Mouse (Mus musculus) midbrain, embryonic 16.5 days (tissue): ENCODE measurements at regions not wholly inside any gene's neighbourhood (a gene's known extent, or its start where the extent isn't known, plus 50 kb on each side); places are given as distances from the start of the nearest gene placed in this dataset.
A peak's percentile ranks its signal among the peaks of the same experiment; 100 is the strongest.
"Not testable (repeated sequence)": the region's sequence is repeated elsewhere in the genome, so short reads cannot be mapped to it uniquely, and the experiment has no call there.

Experiments
- ATAC-seq: fragments of 200-750 bp; cut with Nextera tagmentation; 2 replicates; pipeline ENCODE4 v1.8.0; 2017; ENCODE audit warnings: moderate TSS enrichment
- H3K27ac ChIP-seq: fragments of 300-500 bp; sonication (generic); 2 replicates; pipeline ENCODE4 v1.5.1; 2014; ENCODE audit warnings: mild to moderate bottlenecking, low read length, mixed read lengths
- H3K27me3 ChIP-seq: fragments of 300-500 bp; sonication (generic); 2 replicates; pipeline ENCODE4 v1.6.1; 2014; ENCODE audit warnings: low read depth, low read length, mixed read lengths; ENCODE audit not compliant: control insufficient read depth, insufficient read depth
- H3K36me3 ChIP-seq: fragments of 300-500 bp; sonication (generic); 2 replicates; pipeline ENCODE4 v1.6.1; 2014; ENCODE audit warnings: mild to moderate bottlenecking, low read length, moderate library complexity, mixed read lengths; ENCODE audit not compliant: control insufficient read depth, insufficient read depth
- H3K4me1 ChIP-seq: fragments of 300-500 bp; sonication (generic); 2 replicates; pipeline ENCODE4 v1.6.1; 2014; ENCODE audit warnings: mild to moderate bottlenecking, low read length, mixed read lengths; ENCODE audit not compliant: control insufficient read depth, insufficient read depth
- H3K4me2 ChIP-seq: fragments of 300-500 bp; sonication (generic); 2 replicates; pipeline ENCODE4 v1.6.1; 2014; ENCODE audit warnings: mild to moderate bottlenecking, low read length, mixed read lengths
- H3K4me3 ChIP-seq: fragments of 300-500 bp; sonication (generic); 2 replicates; pipeline ENCODE4 v1.5.1; 2014; ENCODE audit warnings: low read depth, mild to moderate bottlenecking, low read length, moderate library complexity, mixed read lengths
- H3K9ac ChIP-seq: fragments of 300-500 bp; sonication (generic); 2 replicates; pipeline ENCODE4 v1.6.1; 2014; ENCODE audit warnings: low read depth, low read length, mixed read lengths
- H3K9me3 ChIP-seq: fragments of 300-500 bp; sonication (generic); replicated peaks from 2 replicates; pipeline ENCODE4 v1.6.1; 2014; ENCODE audit warnings: mild to moderate bottlenecking, low read length, mixed read lengths; ENCODE audit not compliant: control insufficient read depth, poor library complexity, severe bottlenecking
- WGBS: fragments of 180-500 bp; shearing (Covaris S2); extraction: QIAGEN DNeasy Blood & Tissue Kit; methylation state at CpG from one replicate; pipeline ENCODE4 v1.1.7; 2014; 5-methylcytosine and 5-hydroxymethylcytosine counted together

- Histone ChIP-seq H3K4me1 (no peaks in the 10 kb centered on the region), H3K27me3 (no peaks in the 10 kb centered on the region), H3K27ac (no peak overlapping the region), H3K36me3 (no peaks in the 10 kb centered on the region), H3K9me3 (no peaks in the 10 kb centered on the region), H3K4me3 (no peak overlapping the region), H3K4me2 (no peak overlapping the region), H3K9ac (no peak overlapping the region)
- ATAC-seq = no peak
- 84% methylated on average over 9 of the region's 9 CpGs for WGBS
These were observed 243.3 kb upstream of the Srek1ip1 start for GRCm38 (mm10) chr13:104549016-104549415.

GRCm38 (mm10) chr13:104553329-104553728 lies 239.0 kb upstream of the Srek1ip1 start:
- Histone ChIP-seq H3K4me1 (no peaks in the 10 kb centered on the region), H3K27me3 (no peaks in the 10 kb centered on the region), H3K9me3 (no peaks in the 10 kb centered on the region), H3K4me3 (no peak overlapping the region), H3K27ac (no peak overlapping the region), H3K36me3 (no peaks in the 10 kb centered on the region), H3K9ac (no peak overlapping the region), H3K4me2 (no peak overlapping the region)
- 86% methylated on average over 3 of the region's 3 CpGs for WGBS
- ATAC-seq = no peak

- not testable (repeated sequence) for H3K9me3 ChIP-seq, ATAC-seq, H3K36me3 ChIP-seq, H3K9ac ChIP-seq, H3K4me3 ChIP-seq, H3K27ac ChIP-seq, H3K27me3 ChIP-seq, H3K4me1 ChIP-seq, H3K4me2 ChIP-seq
- WGBS = 55% methylated on average over 7 of the region's 7 CpGs
These were observed 235.7 kb upstream of the Srek1ip1 start for GRCm38 (mm10) chr13:104556609-104557008.

GRCm38 (mm10) chr13:104559876-104560275 lies 232.4 kb upstream of the Srek1ip1 start:
- 0 out of 2 replicates have a peak, but pooled peaks cover 2% of the 10 kb centered on the region for H3K4me1 ChIP-seq

GRCm38 (mm10) chr13:104560500-104561114 lies 231.7 kb upstream of the Srek1ip1 start:
- 61% methylated on average over 15 of the region's 15 CpGs for WGBS
- no peaks in the 10 kb centered on the region for H3K9me3 ChIP-seq
- no peak overlapping the region for H3K4me3 ChIP-seq
- H3K27me3 ChIP-seq = no peaks in the 10 kb centered on the region
- peak overlapping the region; percentile 1; the same call in 1 of the 2 replicates for H3K4me2 ChIP-seq
- no peak overlapping the region for H3K9ac ChIP-seq
- H3K27ac ChIP-seq = no peak overlapping the region
- 0 out of 2 replicates have a peak, but pooled peaks cover 2% of the 10 kb centered on the region for H3K4me1 ChIP-seq
- no peaks in the 10 kb centered on the region for H3K36me3 ChIP-seq
- no peak for ATAC-seq

More at GRCm38 (mm10) chr13:104559876-104560275, 232.4 kb upstream of the Srek1ip1 start:
- Histone ChIP-seq H3K27ac (no peak overlapping the region), H3K27me3 (no peaks in the 10 kb centered on the region), H3K4me2 (no peak overlapping the region), H3K4me3 (no peak overlapping the region), H3K9ac (no peak overlapping the region), H3K36me3 (no peaks in the 10 kb centered on the region), H3K9me3 (no peaks in the 10 kb centered on the region)
- no peak for ATAC-seq
- 82% methylated on average over 5 of the region's 5 CpGs for WGBS

- no peak overlapping the region for H3K4me3 ChIP-seq
- no peak overlapping the region for H3K4me2 ChIP-seq
- 50% methylated on average over 3 of the region's 3 CpGs for WGBS
- no peak for ATAC-seq
- H3K36me3 ChIP-seq = no peaks in the 10 kb centered on the region
- no peak overlapping the region for H3K27ac ChIP-seq
- H3K9ac ChIP-seq = no peak overlapping the region
- H3K9me3 ChIP-seq = no peaks in the 10 kb centered on the region
- 0 out of 2 replicates have a peak, but pooled peaks cover 2% of the 10 kb centered on the region for H3K4me1 ChIP-seq
- no peaks in the 10 kb centered on the region for H3K27me3 ChIP-seq
These were observed 229.7 kb upstream of the Srek1ip1 start for GRCm38 (mm10) chr13:104562536-104562935.

- WGBS = 30% methylated on average over 2 of the region's 2 CpGs
- Histone ChIP-seq H3K9me3 (no peaks in the 10 kb centered on the region), H3K27me3 (no peaks in the 10 kb centered on the region), H3K4me3 (no peak overlapping the region), H3K27ac (no peak overlapping the region), H3K36me3 (no peaks in the 10 kb centered on the region), H3K9ac (no peak overlapping the region), H3K4me2 (no peak overlapping the region), H3K4me1 (0 out of 2 replicates have a peak, but pooled peaks cover 2% of the 10 kb centered on the region)
- ATAC-seq = no peak
These were observed 229.3 kb upstream of the Srek1ip1 start for GRCm38 (mm10) chr13:104563019-104563418.

GRCm38 (mm10) chr13:104563889-104564288 lies 228.4 kb upstream of the Srek1ip1 start:
- Histone ChIP-seq H3K4me1 (0 out of 2 replicates have a peak, but pooled peaks cover 2% of the 10 kb centered on the region), H3K27ac (no peak overlapping the region), H3K4me2 (no peak overlapping the region), H3K9me3 (no peaks in the 10 kb centered on the region), H3K27me3 (no peaks in the 10 kb centered on the region), H3K9ac (no peak overlapping the region), H3K36me3 (no peaks in the 10 kb centered on the region), H3K4me3 (no peak overlapping the region)
- WGBS = 62% methylated on average over 7 of the region's 7 CpGs
- ATAC-seq = no peak

- Histone ChIP-seq H3K9ac (no peak overlapping the region), H3K36me3 (no peaks in the 10 kb centered on the region), H3K4me2 (no peak overlapping the region), H3K27me3 (no peaks in the 10 kb centered on the region), H3K4me3 (no peak overlapping the region), H3K27ac (no peak overlapping the region), H3K9me3 (no peaks in the 10 kb centered on the region), H3K4me1 (no peaks in the 10 kb centered on the region)
- 56% methylated on average over 6 of the region's 6 CpGs for WGBS
- ATAC-seq = no peak
These were observed 222.5 kb upstream of the Srek1ip1 start for GRCm38 (mm10) chr13:104569765-104570164.
